16 mouse cellular contexts compared by ENCODE assay signal in genomic region chr4:124792114-124792513, GRCm38 (mm10). TPM values are rescaled to one million over a fixed set of nuclear protein-coding genes. Genes with fewer than 3 reads are reported as not detected.
A peak's percentile ranks its signal among the peaks of the same experiment; 100 is the strongest.
DNase-seq lines count a peak whose midpoint lies in the region.
"Had no signal": no experiment of that assay in that cellular context is flagged by ENCODE, and none has a peak within 500 bp of the region (broad histone marks: within the 10 kb centered on the region; RNA-seq: fewer than 3 reads in every experiment).

No protein-coding gene starts in this region.

- no peaks in the 10 kb centered on the region for H3K4me1 ChIP-seq in limb, embryonic 10.5 days
- H3K4me1 ChIP-seq: embryonic facial prominence, embryonic 12.5 days; forebrain, embryonic 12.5 days; heart, embryonic 13.5 days had no signal

- H3K36me3 ChIP-seq in limb, embryonic 10.5 days = peaks cover 62% of the 10 kb centered on the region

- peak; percentile 6 for DNase-seq in left cerebral cortex, postnatal 4 days
- no peak for DNase-seq in left cerebral cortex, postnatal 14 days (ENCODE audit: low spot score in 2 of 2)
- DNase-seq in cerebellum, adult 8-10 months = peak; percentile 50
- peak; percentile 72 to 76 for DNase-seq in cerebellum, postnatal 14 days
- no peak for DNase-seq in embryo, embryonic 10.5 days (ENCODE audit: low spot score)
- DNase-seq in gastrocnemius, adult 8-10 months (ENCODE audit: low spot score in 2 of 2) = no peak
- DNase-seq in limb, embryonic 10.5 days (ENCODE audit: low spot score) = no peak
- DNase-seq: adrenal gland, postnatal 14 days; gastrocnemius, postnatal 25 days; heart, postnatal 36 days; kidney, adult 8-10 months had no signal

- no peak overlapping the region for H3K27ac ChIP-seq in limb, embryonic 10.5 days
- H3K27ac ChIP-seq: embryonic facial prominence, embryonic 12.5 days; forebrain, embryonic 12.5 days; heart, embryonic 13.5 days had no signal

- no peaks in the 10 kb centered on the region for H3K27me3 ChIP-seq in limb, embryonic 10.5 days (ENCODE audit: low read depth, poor library complexity, severe bottlenecking)
- H3K27me3 ChIP-seq: CH12.LX; embryonic facial prominence, embryonic 12.5 days; forebrain, embryonic 12.5 days; heart, embryonic 13.5 days; Patski had no signal

- no peak overlapping the region for H3K4me3 ChIP-seq in limb, embryonic 10.5 days
- H3K4me3 ChIP-seq: embryonic facial prominence, embryonic 12.5 days; forebrain, embryonic 12.5 days; heart, embryonic 13.5 days had no signal

- no peaks in the 10 kb centered on the region for H3K9me3 ChIP-seq in limb, embryonic 10.5 days (replicated peaks)
- H3K9me3 ChIP-seq: embryonic facial prominence, embryonic 12.5 days; forebrain, embryonic 12.5 days; heart, embryonic 13.5 days had no signal

- WGBS in limb, embryonic 10.5 days = 92% methylated on average over 8 of the region's 8 CpGs

- intact Hi-C loops in left cerebral cortex, postnatal 4 days (cut with DNase I) = loop anchor here (10.0 kb wide), 1 partner anchor 67 kb away; no protein-coding TSS in a partner anchor
- intact Hi-C loops in left cerebral cortex, postnatal 14 days (cut with DNase I) = no loop called here

RNA-seq across cellular contexts. Expression of gene Mtf1, which starts 9.8 kb away (rescaled TPM):
- 10 to 100 TPM; 25.0 to 27.2 TPM for total RNA-seq in left cerebral cortex, postnatal 4 days (2021)
- 10 to 100 TPM; 24.5 to 25.8 TPM for total RNA-seq in left cerebral cortex, postnatal 14 days (2021)
- 10 to 100 TPM; 12.9 to 16.0 (median 15.0) TPM for total RNA-seq in gastrocnemius, adult 8-10 months (2022)
- polyA plus RNA-seq in limb, embryonic 10.5 days (2016; fragmentation: Nextera tagmentation; extraction: Ambion mirVana) = 15.6 and 17.3 TPM in 2 replicates

RNA-seq across cellular contexts. Expression of gene Inpp5b, which starts 50.5 kb away (rescaled TPM):
- 10 to 100 TPM; 30.4 to 33.6 TPM for total RNA-seq in left cerebral cortex, postnatal 4 days (2021)
- total RNA-seq in left cerebral cortex, postnatal 14 days (2021) = 10 to 100 TPM; 35.3 to 42.5 TPM
- total RNA-seq in gastrocnemius, adult 8-10 months (2022) = 10 to 100 TPM in 1 of 4 experiments, 1 to 10 TPM in 3; 6.0 to 10.8 (median 6.3) TPM
- 22.7 and 22.8 TPM in 2 replicates for polyA plus RNA-seq in limb, embryonic 10.5 days (2016; fragmentation: Nextera tagmentation; extraction: Ambion mirVana)

RNA-seq across cellular contexts. Expression of gene Yrdc, which starts 58.4 kb away (rescaled TPM):
- 10 to 100 TPM; 40.6 to 45.8 TPM for total RNA-seq in left cerebral cortex, postnatal 4 days (2021)
- total RNA-seq in left cerebral cortex, postnatal 14 days (2021) = 10 to 100 TPM; 29.6 to 29.7 TPM
- total RNA-seq in gastrocnemius, adult 8-10 months (2022) = 10 to 100 TPM; 10.4 to 15.0 (median 12.0) TPM
- polyA plus RNA-seq in limb, embryonic 10.5 days (2016; fragmentation: Nextera tagmentation; extraction: Ambion mirVana) = 43.7 and 45.7 TPM in 2 replicates

RNA-seq across cellular contexts. Expression of gene 1110065P20Rik, which starts 58.9 kb away (rescaled TPM):
- total RNA-seq in left cerebral cortex, postnatal 4 days (2021) = 10 to 100 TPM; 74.1 to 75.1 TPM
- total RNA-seq in left cerebral cortex, postnatal 14 days (2021) = 10 to 100 TPM; 88.7 to 91.2 TPM
- 10 to 100 TPM; 23.7 to 31.3 (median 25.2) TPM for total RNA-seq in gastrocnemius, adult 8-10 months (2022)
- 33.5 and 41.6 TPM in 2 replicates for polyA plus RNA-seq in limb, embryonic 10.5 days (2016; fragmentation: Nextera tagmentation; extraction: Ambion mirVana)

Comparison
In these comparisons a context has a peak if more than half of its experiments do, and no peak if none do; other contexts are left out.
1. DNase-seq: peak in left cerebral cortex, postnatal 4 days (single experiment), cerebellum, adult 8-10 months (single experiment) and cerebellum, postnatal 14 days (2 of 2); none in left cerebral cortex, postnatal 14 days (0 of 2), embryo, embryonic 10.5 days (single experiment), gastrocnemius, adult 8-10 months (0 of 2) and limb, embryonic 10.5 days (single experiment).